In the genomic region with DNA sequence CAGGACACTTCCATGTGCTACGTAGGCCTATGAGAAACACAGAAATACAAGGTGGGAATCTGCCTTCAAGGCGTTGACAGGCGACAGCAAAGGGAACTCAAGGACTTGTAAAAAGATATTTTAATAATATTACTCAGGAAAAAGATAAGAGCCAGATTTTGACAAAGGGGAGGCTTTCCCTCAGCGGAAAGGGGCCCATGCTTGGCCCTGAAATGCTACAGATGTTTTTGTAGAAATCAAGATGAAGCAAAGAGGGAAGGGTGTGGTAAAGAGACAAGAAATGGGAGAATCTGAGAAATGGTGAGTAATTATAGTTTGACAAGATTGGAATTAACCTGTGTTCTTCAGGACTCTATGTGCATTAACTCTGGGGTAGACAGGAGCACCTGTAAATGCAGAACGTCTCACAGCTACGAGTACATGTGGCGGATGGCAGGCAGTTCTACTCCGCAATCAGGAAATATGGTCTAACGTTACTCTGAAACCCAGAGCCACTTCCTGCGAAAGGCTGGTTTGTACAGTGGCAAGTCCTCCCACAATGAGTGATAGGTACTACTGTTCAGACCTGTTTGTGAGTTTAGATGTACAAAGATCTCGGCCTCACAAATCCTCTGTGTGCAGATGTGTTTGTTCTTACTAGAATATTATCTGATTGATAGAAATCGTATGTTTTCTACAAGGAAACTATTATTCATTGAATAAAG, we compare ENCODE assay signal across 18 mouse cellular contexts. TPM values are rescaled to one million over a fixed set of nuclear protein-coding genes. Genes with fewer than 3 reads are reported as not detected.
A peak's percentile ranks its signal among the peaks of the same experiment; 100 is the strongest.
DNase-seq lines count a peak whose midpoint lies in the region; ATAC-seq and TF ChIP-seq lines count a peak whose summit lies in the region.
"Had no signal": no experiment of that assay in that cellular context is flagged by ENCODE, and none has a peak within 500 bp of the region (broad histone marks: within the 10 kb centered on the region; RNA-seq: fewer than 3 reads in every experiment).

No protein-coding gene starts in this region.

- H3K27me3 ChIP-seq in lung, postnatal 0 days (replicated peaks; ENCODE audit: insufficient read depth, low read length), result no peaks in the 10 kb centered on the region
- H3K27me3 ChIP-seq: embryonic facial prominence, embryonic 15.5 days; forebrain, embryonic 13.5 days; intestine, embryonic 15.5 days; midbrain, embryonic 15.5 days had no signal

- WGBS in lung, postnatal 0 days, result 84% methylated on average over 12 of the region's 12 CpGs
- WGBS in bone marrow, adult 2 months, result 7% methylated on average over 12 of the region's 12 CpGs

- H3K9me3 ChIP-seq in lung, postnatal 0 days (ENCODE audit: low read length), result no peaks in the 10 kb centered on the region
- H3K9me3 ChIP-seq: embryonic facial prominence, embryonic 15.5 days; forebrain, embryonic 13.5 days; intestine, embryonic 15.5 days; midbrain, embryonic 15.5 days had no signal

- no peak overlapping the region for H3K27ac ChIP-seq in lung, postnatal 0 days (ENCODE audit: low read length)
- peak overlapping the region; percentile 84 for H3K27ac ChIP-seq in bone marrow, adult 2 months (ENCODE audit: control insufficient read depth, insufficient read depth, low read depth, low read length, poor library complexity)
- H3K27ac ChIP-seq: embryonic facial prominence, embryonic 15.5 days; forebrain, embryonic 13.5 days; intestine, embryonic 15.5 days; midbrain, embryonic 15.5 days had no signal

- DNase-seq in lung, postnatal 25 days (ENCODE audit: low spot score), result peak; percentile 32
- DNase-seq in lung, postnatal 0 days (ENCODE audit: low spot score), result no peak
- peak; percentile 68 to 78 for DNase-seq in thymus, postnatal 36 days
- DNase-seq in gastrocnemius, postnatal 25 days, result no peak
- no peak for DNase-seq in adrenal gland, adult 2 months
- DNase-seq in cerebellum, postnatal 10 days, result no peak
- DNase-seq: adrenal gland, postnatal 25 days; gastrocnemius, postnatal 36 days; heart, postnatal 10 days; kidney, postnatal 14 days; lung, postnatal 10 days; right cerebral cortex, postnatal 4 days had no signal

- no peak overlapping the region for H3K9ac ChIP-seq in lung, postnatal 0 days (replicated peaks; ENCODE audit: low read depth)
- H3K9ac ChIP-seq: embryonic facial prominence, embryonic 15.5 days; forebrain, embryonic 13.5 days; intestine, embryonic 15.5 days; midbrain, embryonic 15.5 days had no signal

- TF ChIP-seq EP300 in lung, postnatal 0 days (IDR thresholded peaks at IDR 0.05), result no peak

- H3K4me3 ChIP-seq in lung, postnatal 0 days (ENCODE audit: low read depth, low read length), result no peak overlapping the region
- peak overlapping the region; percentile 12 for H3K4me3 ChIP-seq in bone marrow, adult 2 months (replicated peaks; ENCODE audit: control insufficient read depth, low read depth, low read length)
- H3K4me3 ChIP-seq: embryonic facial prominence, embryonic 15.5 days; forebrain, embryonic 13.5 days; intestine, embryonic 15.5 days; midbrain, embryonic 15.5 days had no signal

- no peak overlapping the region for H3K4me2 ChIP-seq in lung, postnatal 0 days (replicated peaks; ENCODE audit: low read depth, low read length)
- H3K4me2 ChIP-seq: embryonic facial prominence, embryonic 15.5 days; forebrain, embryonic 13.5 days; intestine, embryonic 15.5 days; midbrain, embryonic 15.5 days had no signal

- peaks cover 7% of the 10 kb centered on the region; the same call in 1 of the 2 replicates for H3K36me3 ChIP-seq in lung, postnatal 0 days (ENCODE audit: insufficient read depth, low read length)

- no peak for ATAC-seq in lung, postnatal 0 days
- ATAC-seq in monocyte, adult 5-6 weeks (replicated peaks; ENCODE audit: insufficient number of reproducible peaks, low FRiP score, low TSS enrichment, poor library complexity, severe bottlenecking), result 0 out of 2 replicates have a peak, but pooled peaks have one; percentile 47
- ATAC-seq: forebrain, embryonic 13.5 days; intestine, embryonic 15.5 days; midbrain, embryonic 15.5 days had no signal

- TF ChIP-seq POLR2A in bone marrow, adult 2 months (IDR thresholded peaks at IDR 0.05; ENCODE audit: borderline replicate concordance, control insufficient read depth, low read depth, low read length), result no peak

- no peaks in the 10 kb centered on the region for H3K4me1 ChIP-seq in lung, postnatal 0 days (ENCODE audit: insufficient read depth, low read depth, low read length)
- H3K4me1 ChIP-seq in bone marrow, adult 2 months (ENCODE audit: control insufficient read depth, insufficient read depth, low read length), result peaks cover 5% of the 10 kb centered on the region; the same call in 1 of the 2 replicates
- H3K4me1 ChIP-seq: embryonic facial prominence, embryonic 15.5 days; forebrain, embryonic 13.5 days; intestine, embryonic 15.5 days; midbrain, embryonic 15.5 days had no signal

- no peak for TF ChIP-seq CTCF in lung, postnatal 0 days (IDR thresholded peaks at IDR 0.05)
- no peak for TF ChIP-seq CTCF in bone marrow, adult 2 months (IDR thresholded peaks at IDR 0.05; ENCODE audit: control insufficient read depth, insufficient read depth, low read length)

RNA-seq across cellular contexts. Expression of a gene that starts 7.9 kb away (rescaled TPM):
- 17.3 and 21.6 TPM in 2 replicates for polyA plus RNA-seq in lung, postnatal 0 days (2015; fragmentation: Nextera tagmentation; extraction: Ambion mirVana)
- polyA plus RNA-seq in bone marrow, adult 2 months (2011; ENCODE audit: insufficient read depth, insufficient read length, low replicate concordance, missing spikeins), result 4.5 and 11.3 TPM in 2 replicates
- total RNA-seq in monocyte, adult 5-6 weeks (2017), result 11.1 to 15.4 TPM (median 12.7 TPM) in 3 replicates
- total RNA-seq in gastrocnemius, postnatal 25 days (2021), result 1 to 10 TPM; 7.7 to 7.9 TPM
- 10 to 100 TPM in 1 of 2 experiments, 1 to 10 TPM in 1; 8.0 to 15.4 TPM for total RNA-seq in adrenal gland, adult 2 months (2021)
- polyA plus RNA-seq in adrenal gland, adult 2 months (2012; rRNA removed), result 29.9 and 33.1 TPM in 2 replicates

RNA-seq across cellular contexts. Expression of a gene that starts 8.0 kb away (rescaled TPM):
- polyA plus RNA-seq in lung, postnatal 0 days (2015; fragmentation: Nextera tagmentation; extraction: Ambion mirVana), result 57.7 and 61.4 TPM in 2 replicates
- polyA plus RNA-seq in bone marrow, adult 2 months (2011; ENCODE audit: insufficient read depth, insufficient read length, low replicate concordance, missing spikeins), result 11.1 and 35.7 TPM in 2 replicates
- total RNA-seq in monocyte, adult 5-6 weeks (2017), result 47.5 to 86.8 TPM (median 70.6 TPM) in 3 replicates
- total RNA-seq in gastrocnemius, postnatal 25 days (2021), result 10 to 100 TPM; 12.6 to 14.0 TPM
- total RNA-seq in adrenal gland, adult 2 months (2021), result 10 to 100 TPM; 30.8 to 35.5 TPM
- 27.6 and 40.0 TPM in 2 replicates for polyA plus RNA-seq in adrenal gland, adult 2 months (2012; rRNA removed)

RNA-seq across cellular contexts. Expression of a gene that starts 28.4 kb away (rescaled TPM):
- polyA plus RNA-seq in lung, postnatal 0 days (2015; fragmentation: Nextera tagmentation; extraction: Ambion mirVana), result 25.8 and 30.6 TPM in 2 replicates
- 12.7 and 25.2 TPM in 2 replicates for polyA plus RNA-seq in bone marrow, adult 2 months (2011; ENCODE audit: insufficient read depth, insufficient read length, low replicate concordance, missing spikeins)
- total RNA-seq in monocyte, adult 5-6 weeks (2017), result 73.5 to 104 TPM (median 79.7 TPM) in 3 replicates
- total RNA-seq in gastrocnemius, postnatal 25 days (2021), result 10 to 100 TPM; 13.8 to 14.7 TPM
- 10 to 100 TPM; 50.4 to 57.5 TPM for total RNA-seq in adrenal gland, adult 2 months (2021)
- polyA plus RNA-seq in adrenal gland, adult 2 months (2012; rRNA removed), result 15.0 and 20.6 TPM in 2 replicates

RNA-seq across cellular contexts. Expression of a gene that starts 57.9 kb away (rescaled TPM):
- 31.5 and 43.5 TPM in 2 replicates for polyA plus RNA-seq in lung, postnatal 0 days (2015; fragmentation: Nextera tagmentation; extraction: Ambion mirVana)
- 22.6 and 50.5 TPM in 2 replicates for polyA plus RNA-seq in bone marrow, adult 2 months (2011; ENCODE audit: insufficient read depth, insufficient read length, low replicate concordance, missing spikeins)
- total RNA-seq in monocyte, adult 5-6 weeks (2017), result 151 to 182 TPM (median 158 TPM) in 3 replicates
- total RNA-seq in gastrocnemius, postnatal 25 days (2021), result 1 to 10 TPM; 1.9 to 2.5 TPM
- 1 to 10 TPM; 4.1 to 6.3 TPM for total RNA-seq in adrenal gland, adult 2 months (2021)
- polyA plus RNA-seq in adrenal gland, adult 2 months (2012; rRNA removed), result 13.4 and 14.1 TPM in 2 replicates

Comparison
In these comparisons a context has a peak if more than half of its experiments do, and no peak if none do; other contexts are left out.
1. DNase-seq: peak in lung, postnatal 25 days (single experiment) and thymus, postnatal 36 days (2 of 2); none in lung, postnatal 0 days (single experiment), gastrocnemius, postnatal 25 days (single experiment), adrenal gland, adult 2 months (single experiment) and cerebellum, postnatal 10 days (0 of 2).